Mouse (Mus musculus) olfactory bulb, adult 2 months (tissue): ENCODE results near the gene Pdap1.

Source experiments
- CTCF ChIP-seq: fragments of 200-500 bp; IDR thresholded peaks from 2 replicates; pipeline ENCODE4 v1.5.1; 2012; ENCODE audit warnings: low read depth, mild to moderate bottlenecking, low read length, moderate library complexity; ENCODE audit not compliant: insufficient read depth
- POLR2A ChIP-seq: fragments of 200-500 bp; IDR thresholded peaks from 2 replicates; pipeline ENCODE4 v1.6.1; 2012; ENCODE audit warnings: mild to moderate bottlenecking, low read depth, low read length, moderate library complexity; ENCODE audit not compliant: insufficient read depth

- TF ChIP-seq POLR2A, result no peak
- no peak for TF ChIP-seq CTCF
These were observed 29.6 kb downstream of the Pdap1 start for GRCm38 (mm10) chr5:145110401-145110800.
